Mouse (Mus musculus) adrenal gland, postnatal 10 days (tissue): ENCODE results near the gene Fev. TPM values are rescaled to one million over a fixed set of nuclear protein-coding genes. Genes with fewer than 3 reads are reported as not detected.

ENCODE experiments used
- DNase-seq: peaks from one replicate; pipeline ENCODE4 v3.0.0; 2021; ENCODE audit warnings: mixed read lengths
- long read RNA-seq, 2 experiments: library from polyadenylated mRNA; stranded (forward); transcript quantifications; one replicate each; pipeline ENCODE4 v2.0.0; 2021
- total RNA-seq, 2 experiments: library from RNA; stranded (reverse); gene quantifications; 2 replicates each; pipeline ENCODE4 v1.2.3; 2021

The Fev gene
- under 1 TPM; 0.84 to 0.97 TPM for total RNA-seq
- long read RNA-seq, experiment 1, partial matches to known transcripts, result 0 of 1 reads
- long read RNA-seq, experiment 1, other reads (novel, unspliced or antisense), result 0 of 1 reads
- long read RNA-seq, experiment 2, result 0 reads

GRCm38 (mm10) chr1:74885369-74886042 is at the start of gene Fev:
TSS of gene Fev (minus strand) at chr1:74885419.
- DNase-seq, result no peak

- DNase-seq, result no peak
These were observed 42.5 kb upstream of the Fev start for GRCm38 (mm10) chr1:74927621-74928296.

- peak; percentile 68 for DNase-seq
These were observed 41.5 kb upstream of the Fev start for GRCm38 (mm10) chr1:74926721-74927120.

- DNase-seq, result no peak
These were observed 39.2 kb upstream of the Fev start for GRCm38 (mm10) chr1:74924464-74924863.

GRCm38 (mm10) chr1:74915706-74916105 is 30.5 kb upstream of the Fev start:
- peak; percentile 35 for DNase-seq

GRCm38 (mm10) chr1:74902191-74902590 is 17.0 kb upstream of the Fev start:
- no peak for DNase-seq

- peak; percentile 72 for DNase-seq
These were observed 16.5 kb upstream of the Fev start for GRCm38 (mm10) chr1:74901686-74902085.

GRCm38 (mm10) chr1:74900341-74901285 is 15.4 kb upstream of the Fev start:
- peak; percentile 60 for DNase-seq

GRCm38 (mm10) chr1:74898656-74899431 is 13.6 kb upstream of the Fev start:
- DNase-seq, result no peak

- no peak for DNase-seq
These were observed 12.8 kb upstream of the Fev start for GRCm38 (mm10) chr1:74897976-74898375.

- peak; percentile 81 for DNase-seq
These were observed 9.7 kb upstream of the Fev start for GRCm38 (mm10) chr1:74894966-74895365.

- DNase-seq, result peak; percentile 66
These were observed 8.1 kb upstream of the Fev start, which contains the start of gene Cryba2 for GRCm38 (mm10) chr1:74893134-74893855. TSS of gene Cryba2 (minus strand) at chr1:74893143.

GRCm38 (mm10) chr1:74892351-74893133 is 7.3 kb upstream of the Fev start:
- no peak for DNase-seq

- DNase-seq, result peak; percentile 69
These were observed 6.3 kb upstream of the Fev start for GRCm38 (mm10) chr1:74891513-74891912.

GRCm38 (mm10) chr1:74884196-74885141 is 750 bp downstream of the Fev start:
- no peak for DNase-seq

- no peak for DNase-seq
These were observed 1.8 kb downstream of the Fev start for GRCm38 (mm10) chr1:74883441-74883840.

- no peak for DNase-seq
These were observed 2.4 kb downstream of the Fev start for GRCm38 (mm10) chr1:74882828-74883227.

GRCm38 (mm10) chr1:74882055-74882734 is 3.0 kb downstream of the Fev start:
- DNase-seq, result no peak
